Mouse (Mus musculus): ENCODE data around the gene I830077J02Rik. TPM values are rescaled to one million over a fixed set of nuclear protein-coding genes. Genes with fewer than 3 reads are reported as not detected.
"Not testable (repeated sequence)": the region's sequence is repeated elsewhere in the genome, so short reads cannot be mapped to it uniquely, and the experiment has no call there.

Gene I830077J02Rik
- total RNA-seq, 2 experiments from 2014 or later: 0.07 to 0.34 TPM

GRCm38 (mm10) chr3:105918355-105918745 lies 14.1 kb downstream of the I830077J02Rik start:
- DNase-seq (ENCODE audit: low spot score): no peak

GRCm38 (mm10) chr3:105917656-105918354 lies 14.7 kb downstream of the I830077J02Rik start:
- DNase-seq (ENCODE audit: low spot score): no peak

- not testable (repeated sequence) for DNase-seq (ENCODE audit: low spot score)
These were observed 16.0 kb downstream of the I830077J02Rik start for GRCm38 (mm10) chr3:105916455-105916854.

GRCm38 (mm10) chr3:105915281-105915680 lies 17.2 kb downstream of the I830077J02Rik start:
- DNase-seq (ENCODE audit: low spot score): no peak

- no peak for DNase-seq (ENCODE audit: low spot score)
These were observed 18.4 kb downstream of the I830077J02Rik start for GRCm38 (mm10) chr3:105913839-105914681.

GRCm38 (mm10) chr3:105912097-105912880 lies 20.2 kb downstream of the I830077J02Rik start:
- no peak for DNase-seq (ENCODE audit: low spot score)

- no peak for DNase-seq (ENCODE audit: low spot score)
These were observed 21.8 kb downstream of the I830077J02Rik start for GRCm38 (mm10) chr3:105910519-105911190.

GRCm38 (mm10) chr3:105908976-105909375 lies 23.5 kb downstream of the I830077J02Rik start:
- no peak for DNase-seq (ENCODE audit: low spot score)

GRCm38 (mm10) chr3:105907956-105908655 lies 24.4 kb downstream of the I830077J02Rik start:
- no peak for DNase-seq (ENCODE audit: low spot score)

- DNase-seq (ENCODE audit: low spot score): no peak
These were observed 27.7 kb downstream of the I830077J02Rik start for GRCm38 (mm10) chr3:105904721-105905120.

- no peak for DNase-seq (ENCODE audit: low spot score)
These were observed 28.3 kb downstream of the I830077J02Rik start for GRCm38 (mm10) chr3:105904213-105904612.

- no peak for DNase-seq (ENCODE audit: low spot score)
These were observed 31.0 kb downstream of the I830077J02Rik start for GRCm38 (mm10) chr3:105901468-105901867.

- DNase-seq (ENCODE audit: low spot score): no peak
These were observed 31.7 kb downstream of the I830077J02Rik start for GRCm38 (mm10) chr3:105900716-105901115.

- DNase-seq (ENCODE audit: low spot score): no peak
These were observed 32.2 kb downstream of the I830077J02Rik start for GRCm38 (mm10) chr3:105900266-105900665.

GRCm38 (mm10) chr3:105899394-105900147 lies 32.9 kb downstream of the I830077J02Rik start:
- DNase-seq (ENCODE audit: low spot score): peak; percentile 84

- DNase-seq (ENCODE audit: low spot score): no peak
These were observed 33.6 kb downstream of the I830077J02Rik start for GRCm38 (mm10) chr3:105898861-105899260.

GRCm38 (mm10) chr3:105898325-105898724 lies 34.1 kb downstream of the I830077J02Rik start:
- peak; percentile 59 for DNase-seq (ENCODE audit: low spot score)

GRCm38 (mm10) chr3:105896811-105897210 lies 35.7 kb downstream of the I830077J02Rik start:
- no peak for DNase-seq (ENCODE audit: low spot score)
